Mouse (Mus musculus) heart, embryonic 10.5 days (tissue): ENCODE results near the gene Ccnt2. TPM values are rescaled to one million over a fixed set of nuclear protein-coding genes. Genes with fewer than 3 reads are reported as not detected.

ENCODE experiments used
- DNase-seq: peaks from one replicate; pipeline ENCODE4 v3.0.0-alpha.2; 2017; ENCODE audit warnings: low spot score
- H3K27ac ChIP-seq: fragments of 300-500 bp; sonication (generic); 2 replicates; pipeline ENCODE4 v1.5.1; 2016; ENCODE audit warnings: mild to moderate bottlenecking
- H3K27me3 ChIP-seq: fragments of 300-500 bp; sonication (generic); 2 replicates; pipeline ENCODE4 v1.6.1; 2016; ENCODE audit warnings: mild to moderate bottlenecking; ENCODE audit not compliant: poor library complexity, insufficient read depth, severe bottlenecking
- H3K36me3 ChIP-seq: fragments of 300-500 bp; sonication (generic); 2 replicates; pipeline ENCODE4 v1.6.1; 2016; ENCODE audit warnings: mild to moderate bottlenecking, moderate library complexity
- H3K4me1 ChIP-seq: fragments of 300-500 bp; sonication (generic); 2 replicates; pipeline ENCODE4 v1.6.1; 2016; ENCODE audit warnings: mild to moderate bottlenecking
- H3K4me3 ChIP-seq: fragments of 300-500 bp; sonication (generic); 2 replicates; pipeline ENCODE4 v1.5.1; 2016; ENCODE audit warnings: mild to moderate bottlenecking, moderate library complexity
- H3K9me3 ChIP-seq: fragments of 300-500 bp; sonication (generic); 2 replicates; pipeline ENCODE4 v1.6.1; 2016; ENCODE audit warnings: mild to moderate bottlenecking, moderate library complexity
- WGBS: fragments of 180-500 bp; shearing (Covaris S2); methylation state at CpG from one replicate; pipeline ENCODE4 v1.1.7; 2016; 5-methylcytosine and 5-hydroxymethylcytosine counted together
- polyA plus RNA-seq: library from polyadenylated mRNA; unstranded; fragments of >200 nt; fragmentation: Nextera tagmentation; extraction: Ambion mirVana; gene quantifications from 2 replicates; pipeline ENCODE4 v1.2.1, GENCODE M21; 2016

Gene Ccnt2
- polyA plus RNA-seq, 1 experiment from 2014 or later: 85.1 TPM

- Histone ChIP-seq H3K36me3 (no peaks in the 10 kb centered on the region), H3K27me3 (no peaks in the 10 kb centered on the region), H3K4me3 (no peak within 1 kb of the TSS), H3K4me1 (no peaks in the 10 kb centered on the region), H3K9me3 (peaks cover 4% of the 10 kb centered on the region; the same call in 1 of the 2 replicates), H3K27ac (no peak within 1 kb of the TSS)
- 82% methylated on average over 14 of the region's 14 CpGs for WGBS
- no peak for DNase-seq
These were observed 80.7 kb downstream of the Ccnt2 start, which contains the start of gene Map3k19 for GRCm38 (mm10) chr1:127854486-127855222. Gene Map3k19 (minus strand): TSS chr1:127855031.

Other genes starting within 250 kb of the Ccnt2 start
- gene Tmem163, start 94.6 kb upstream of the Ccnt2 start, polyA plus RNA-seq: 27.6 and 29.7 TPM in 2 replicates
- gene Acmsd, start 44.8 kb upstream of the Ccnt2 start, polyA plus RNA-seq: 0.58 and 0.68 TPM in 2 replicates
- gene Map3k19, start 80.9 kb downstream of the Ccnt2 start, polyA plus RNA-seq: 0.04 TPM in 1 of 2 replicates, not detected in the other
- gene Rab3gap1, start 94.6 kb downstream of the Ccnt2 start, polyA plus RNA-seq: 19.2 and 27.1 TPM in 2 replicates